Mouse (Mus musculus): ENCODE results near the gene Sdr42e1. TPM values are rescaled to one million over a fixed set of nuclear protein-coding genes. Genes with fewer than 3 reads are reported as not detected.

Gene Sdr42e1
- polyA plus RNA-seq, 1 experiment from 2014 or later = 2.1 TPM

Other genes with a start within 250 kb of the Sdr42e1 start
- 1.4 and 1.6 TPM in 2 replicates for gene Plcg2, start 175.4 kb downstream of the Sdr42e1 start, polyA plus RNA-seq (2015; fragmentation: Nextera tagmentation; extraction: Ambion mirVana)
- 0.24 and 0.26 TPM in 2 replicates for gene Hsd17b2, start 28.2 kb upstream of the Sdr42e1 start, polyA plus RNA-seq (2015; fragmentation: Nextera tagmentation; extraction: Ambion mirVana)
- gene Mphosph6, start 128.3 kb upstream of the Sdr42e1 start, polyA plus RNA-seq (2015; fragmentation: Nextera tagmentation; extraction: Ambion mirVana) = 31.4 and 32.0 TPM in 2 replicates

Measured in hindbrain, embryonic 15.5 days (tissue).